ENCODE assay signal across 8 mouse cellular contexts in the genomic region with DNA sequence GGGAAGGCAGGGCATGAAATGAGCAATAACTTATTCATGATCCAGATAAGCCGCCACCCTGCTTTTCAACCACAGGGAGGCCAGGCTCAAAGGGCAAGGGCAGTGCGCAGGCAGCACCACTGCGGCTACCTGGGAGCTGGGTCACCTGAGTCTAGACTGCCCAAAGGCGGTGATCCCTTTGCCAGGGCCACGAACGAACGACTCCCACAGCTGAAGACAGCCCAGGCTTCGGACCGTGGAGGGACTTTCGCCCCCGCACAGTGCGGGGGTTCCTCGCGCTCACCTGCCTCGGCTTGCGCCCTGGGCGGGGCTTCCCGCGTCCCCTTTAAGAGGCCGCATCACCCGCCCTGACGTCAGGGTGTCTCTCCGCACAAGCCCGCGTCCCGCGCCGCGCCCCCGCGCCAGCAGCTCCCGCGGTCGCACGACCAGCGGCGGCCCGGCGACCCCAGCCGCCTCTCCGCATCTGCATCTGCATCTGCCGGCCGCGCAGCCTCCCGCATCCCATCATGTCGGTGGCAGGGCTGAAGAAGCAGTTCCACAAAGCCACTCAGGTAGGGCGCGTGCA. TPM values are rescaled to one million over a fixed set of nuclear protein-coding genes. Genes with fewer than 3 reads are reported as not detected.
DNase-seq lines count a peak whose midpoint lies in the region; ATAC-seq and TF ChIP-seq lines count a peak whose summit lies in the region.

A gene (plus strand): TSS at position 56 of the 565 bp plus-strand sequence.

- ATAC-seq in embryonic facial prominence, embryonic 14.5 days (ENCODE audit: low read depth): peak; percentile 87
- peak; percentile 74 for ATAC-seq in lung, embryonic 14.5 days (ENCODE audit: insufficient read depth)
- ATAC-seq in erythroid progenitor cell, adult 5-6 weeks (replicated peaks; ENCODE audit: low FRiP score, poor library complexity, severe bottlenecking): no peak

- peak within 1 kb of the TSS; percentile 70 for H3K4me3 ChIP-seq in embryonic facial prominence, embryonic 14.5 days (ENCODE audit: low read depth, low read length)
- H3K4me3 ChIP-seq in lung, embryonic 14.5 days (ENCODE audit: low read depth, low read length): peak within 1 kb of the TSS; percentile 63

- peak; percentile 28 for DNase-seq in thymus, postnatal 4 days
- DNase-seq in thymus, postnatal 0 days (ENCODE audit: low spot score): no peak
- DNase-seq in embryonic facial prominence, embryonic 14.5 days (ENCODE audit: low spot score): peak; percentile 33
- DNase-seq in heart, postnatal 4 days: peak; percentile 22
- peak; percentile 59 to 67 for DNase-seq in layer of hippocampus, adult 8-10 months (ENCODE audit: low spot score in 2 of 2)
- DNase-seq in lung, embryonic 14.5 days: peak; percentile 67
- DNase-seq in retina, postnatal 7 days (ENCODE audit: low read depth, low spot score): peak; percentile 67

- no peaks in the 10 kb centered on the region for H3K4me1 ChIP-seq in embryonic facial prominence, embryonic 14.5 days (ENCODE audit: control insufficient read depth, insufficient read depth, low read length)
- no peaks in the 10 kb centered on the region; the same call in 1 of the 2 replicates for H3K4me1 ChIP-seq in lung, embryonic 14.5 days (ENCODE audit: insufficient read depth)

- peaks cover 51% of the 10 kb centered on the region for H3K27me3 ChIP-seq in embryonic facial prominence, embryonic 14.5 days (replicated peaks; ENCODE audit: control insufficient read depth, insufficient read depth, low read length)
- H3K27me3 ChIP-seq in lung, embryonic 14.5 days (ENCODE audit: insufficient read depth, low read length): peaks cover 39% of the 10 kb centered on the region

- peak within 1 kb of the TSS; percentile 94 for H3K4me2 ChIP-seq in embryonic facial prominence, embryonic 14.5 days (ENCODE audit: low read depth, low read length)
- peak within 1 kb of the TSS; percentile 94 for H3K4me2 ChIP-seq in lung, embryonic 14.5 days

- peak; percentile 40; the same call in 1 of the 2 replicates for TF ChIP-seq CTCF in lung, embryonic 14.5 days (IDR thresholded peaks at IDR 0.05; ENCODE audit: low read depth)

- H3K27ac ChIP-seq in embryonic facial prominence, embryonic 14.5 days (replicated peaks; ENCODE audit: low read depth, low read length): no peak within 1 kb of the TSS
- no peak within 1 kb of the TSS for H3K27ac ChIP-seq in lung, embryonic 14.5 days (ENCODE audit: low read depth)

- H3K9me3 ChIP-seq in embryonic facial prominence, embryonic 14.5 days (ENCODE audit: control insufficient read depth, low read length): no peaks in the 10 kb centered on the region
- no peaks in the 10 kb centered on the region for H3K9me3 ChIP-seq in lung, embryonic 14.5 days (ENCODE audit: low read depth, low read length)

- H3K9ac ChIP-seq in embryonic facial prominence, embryonic 14.5 days (ENCODE audit: low read depth, low read length): peak within 1 kb of the TSS; percentile 67
- peak within 1 kb of the TSS; percentile 58 for H3K9ac ChIP-seq in lung, embryonic 14.5 days

- WGBS in embryonic facial prominence, embryonic 14.5 days: under 1% methylated on average over 19 of the region's 48 CpGs
- WGBS in lung, embryonic 14.5 days: under 1% methylated on average over 47 of the region's 48 CpGs

- H3K36me3 ChIP-seq in embryonic facial prominence, embryonic 14.5 days (ENCODE audit: control insufficient read depth, insufficient read depth, low read length): no peaks in the 10 kb centered on the region
- no peaks in the 10 kb centered on the region for H3K36me3 ChIP-seq in lung, embryonic 14.5 days (ENCODE audit: insufficient read depth)

RNA-seq across cellular contexts. Expression of the gene that starts here (rescaled TPM):
- polyA plus RNA-seq in thymus, postnatal 0 days (2015; fragmentation: Nextera tagmentation; extraction: Ambion mirVana): 0.57 and 0.77 TPM in 2 replicates
- 7.0 and 7.7 TPM in 2 replicates for polyA plus RNA-seq in embryonic facial prominence, embryonic 14.5 days (2014; fragmentation: Nextera tagmentation; extraction: Ambion mirVana)
- total RNA-seq in heart, postnatal 4 days (2021): 1 to 10 TPM; 1.1 to 1.7 TPM
- 100 to 1,000 TPM; 256 to 290 (median 273) TPM for total RNA-seq in layer of hippocampus, adult 8-10 months (2022)
- polyA plus RNA-seq in lung, embryonic 14.5 days (2014; fragmentation: Nextera tagmentation; extraction: Ambion mirVana): 6.1 and 7.1 TPM in 2 replicates
- total RNA-seq in erythroid progenitor cell, adult 5-6 weeks (2015; ENCODE audit: low replicate concordance): not detected in 2 replicates
- not detected in 2 replicates for total RNA-seq in erythroid progenitor cell, adult 5-6 weeks (2017; ENCODE audit: low replicate concordance)

Comparison
In these comparisons a context has a peak if more than half of its experiments do, and no peak if none do; other contexts are left out.
1. RNA of the gene that starts here (total RNA-seq): 256 to 290 TPM in layer of hippocampus, adult 8-10 months; 1.1 to 1.7 TPM in heart, postnatal 4 days and not detected in erythroid progenitor cell, adult 5-6 weeks; every median in the first group is over 10 times any median in the second.